Mouse (Mus musculus): ENCODE results near the gene Tmigd1.

DNA sequence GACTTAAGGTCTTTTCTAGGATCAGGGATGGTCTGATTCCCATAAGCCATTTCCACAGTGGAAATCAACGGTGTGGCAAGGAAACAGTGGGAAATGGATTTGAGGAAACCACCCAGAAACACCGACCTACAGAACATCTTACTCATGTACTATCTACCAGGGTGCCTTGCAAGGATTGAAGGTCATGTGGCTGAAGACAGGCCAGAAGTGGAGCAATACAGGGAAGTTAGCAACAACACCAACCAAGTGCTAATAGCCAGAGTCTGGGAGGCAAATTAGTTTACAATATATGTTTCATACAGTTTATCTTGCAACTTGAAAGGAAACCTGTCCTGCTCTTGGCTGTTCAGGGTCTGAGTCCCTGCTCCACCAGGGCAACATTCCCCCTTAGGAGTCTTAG, 45.4 kb upstream of the Tmigd1 start:
- TF ChIP-seq CTCF (IDR thresholded peaks at IDR 0.05; ENCODE audit: insufficient read depth, low read length), result no peak
- TF ChIP-seq POLR2A (IDR thresholded peaks at IDR 0.05; ENCODE audit: borderline replicate concordance, extremely low read depth, low read depth, low read length), result no peak

Measured in lung, adult 2 months (tissue).